Mouse (Mus musculus) 3134 (cell line): ENCODE measurements at regions not wholly inside any gene's neighbourhood (a gene's known extent, or its start where the extent isn't known, plus 50 kb on each side); places are given as distances from the start of the nearest gene placed in this dataset.
A peak's percentile ranks its signal among the peaks of the same experiment; 100 is the strongest.

Experiments used
- DNase-seq: peaks from one replicate; pipeline ENCODE4 v3.0.0-alpha.2; 2011; ENCODE audit warnings: low spot score; ENCODE audit not compliant: insufficient read length; ENCODE audit errors: extremely low read depth

GRCm38 (mm10) chr10:30952410-30952809, 109.8 kb upstream of the Hey2 start:
- no peak for DNase-seq

- no peak for DNase-seq
Observed at GRCm38 (mm10) chr10:30946601-30947000, 104.0 kb upstream of the Hey2 start.

- DNase-seq, result peak; percentile 10
Observed at GRCm38 (mm10) chr10:30918322-30918988, 75.9 kb upstream of the Hey2 start.

DNA sequence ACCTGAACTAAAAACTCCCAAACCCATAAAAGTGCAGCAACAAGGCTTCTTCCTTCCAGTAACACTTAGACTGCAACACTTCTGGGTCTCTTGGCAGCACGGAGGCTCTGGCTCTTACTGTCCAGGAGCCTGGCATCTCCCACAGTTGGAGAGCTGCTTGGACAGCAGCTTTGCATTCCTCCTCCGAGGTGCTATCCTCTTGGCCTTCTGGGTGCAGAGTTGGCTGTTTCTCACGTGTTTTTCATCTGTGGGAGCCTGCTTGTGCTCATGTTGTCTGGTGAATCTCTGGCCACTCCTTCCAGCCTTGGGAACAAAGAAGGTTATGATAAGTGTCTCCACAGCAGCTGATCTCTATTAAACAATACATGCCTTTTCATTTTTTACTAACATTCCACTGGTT, 51.2 kb upstream of the Hey2 start:
- no peak for DNase-seq
